8 mouse cellular contexts compared by ENCODE assay signal in genomic region chr5:66697119-66697518, GRCm38 (mm10). TPM values are rescaled to one million over a fixed set of nuclear protein-coding genes. Genes with fewer than 3 reads are reported as not detected.
DNase-seq lines count a peak whose midpoint lies in the region; ATAC-seq and TF ChIP-seq lines count a peak whose summit lies in the region.

No protein-coding gene starts in this region.

- no peak overlapping the region for H3K4me3 ChIP-seq in heart, embryonic 12.5 days
- H3K4me3 ChIP-seq in neural tube, embryonic 11.5 days (ENCODE audit: low read depth, low read length) = no peak overlapping the region

- peak; percentile 60 for DNase-seq in heart, adult 8-10 months (ENCODE audit: low spot score)
- DNase-seq in 416B (ENCODE audit: low read depth) (peak; percentile 70), Patski (ENCODE audit: low read depth, low spot score) (peak; percentile 27)
- DNase-seq in embryo, embryonic 11 days = peak; percentile 82
- peak; percentile 66 for DNase-seq in layer of hippocampus, adult 9-10 months (ENCODE audit: low spot score)
- DNase-seq in neural tube, embryonic 11.5 days (ENCODE audit: low spot score) = peak; percentile 45
- DNase-seq in gastrocnemius, postnatal 36 days = no peak

- H3K4me2 ChIP-seq in heart, embryonic 12.5 days = no peak overlapping the region
- no peak overlapping the region for H3K4me2 ChIP-seq in neural tube, embryonic 11.5 days (ENCODE audit: low read depth)

- ATAC-seq in heart, embryonic 12.5 days (ENCODE audit: insufficient number of reproducible peaks, low FRiP score) = no peak
- ATAC-seq in Patski = no peak
- ATAC-seq in neural tube, embryonic 11.5 days (ENCODE audit: insufficient read depth, low FRiP score, low TSS enrichment) = peak; percentile 61; the same call in 1 of the 2 replicates

- in situ Hi-C loops in Patski (cut with MboI; ENCODE audit: low pct_unique_long_range_greater_than_20kb) = loop anchor here (5.0 kb wide), 1 partner anchor 540 kb away; no protein-coding TSS in a partner anchor

- intact Hi-C loops in gastrocnemius, postnatal 36 days (cut with DNase I) = loop anchor here (2.0 to 5.0 kb wide), 2 partner anchors 300 to 320 kb away; no protein-coding TSS in a partner anchor

- peaks cover 40% of the 10 kb centered on the region for H3K27me3 ChIP-seq in heart, embryonic 12.5 days (replicated peaks)
- H3K27me3 ChIP-seq in Patski = no peaks in the 10 kb centered on the region
- no peaks in the 10 kb centered on the region for H3K27me3 ChIP-seq in neural tube, embryonic 11.5 days (ENCODE audit: control insufficient read depth, insufficient read depth, low read length)

- H3K9me3 ChIP-seq in heart, embryonic 12.5 days (replicated peaks) = peaks cover 5% of the 10 kb centered on the region; the same call in 1 of the 2 replicates
- H3K9me3 ChIP-seq in neural tube, embryonic 11.5 days (ENCODE audit: control insufficient read depth, low read length) = no peaks in the 10 kb centered on the region

- no peak overlapping the region for H3K9ac ChIP-seq in heart, embryonic 12.5 days
- H3K9ac ChIP-seq in neural tube, embryonic 11.5 days (ENCODE audit: low read length) = no peak overlapping the region

- POLR2A ChIA-PET in Patski (lab: Charles Lee) = no interaction called here

- CTCF ChIA-PET in Patski (lab: Charles Lee) = interaction anchor here (1.0 to 1.5 kb wide), 5 partner anchors 11 to 539 kb away, joined by 3 to 5 read pairs (median 3); no protein-coding TSS in a partner anchor

- H3K4me1 ChIP-seq in heart, embryonic 12.5 days (replicated peaks) = peaks cover 6% of the 10 kb centered on the region
- H3K4me1 ChIP-seq in neural tube, embryonic 11.5 days (ENCODE audit: control insufficient read depth, insufficient read depth, low read length) = no peaks in the 10 kb centered on the region

- H3K36me3 ChIP-seq in heart, embryonic 12.5 days = no peaks in the 10 kb centered on the region
- no peaks in the 10 kb centered on the region for H3K36me3 ChIP-seq in neural tube, embryonic 11.5 days (ENCODE audit: control insufficient read depth, insufficient read depth, low read length)

- peak; percentile 69 for TF ChIP-seq CTCF in Patski (IDR thresholded peaks at IDR 0.05)

- no peak overlapping the region for H3K27ac ChIP-seq in heart, embryonic 12.5 days (ENCODE audit: poor library complexity, severe bottlenecking)
- no peak overlapping the region for H3K27ac ChIP-seq in neural tube, embryonic 11.5 days (ENCODE audit: low read depth, low read length)

RNA-seq across cellular contexts. Expression of gene Uchl1, which starts 21.2 kb away (rescaled TPM):
- 1 to 10 TPM; 5.5 to 9.9 (median 8.5) TPM for total RNA-seq in heart, adult 8-10 months (2022)
- polyA plus RNA-seq in heart, embryonic 12.5 days (2016; fragmentation: Nextera tagmentation; extraction: Ambion mirVana) = 128 and 129 TPM in 2 replicates
- 6.9 TPM for polyA plus RNA-seq in Patski (2021)
- polyA plus RNA-seq in neural tube, embryonic 11.5 days (2014; fragmentation: Nextera tagmentation; extraction: Ambion mirVana) = 435 and 490 TPM in 2 replicates
- 1 to 10 TPM; 3.3 to 5.0 TPM for total RNA-seq in gastrocnemius, postnatal 36 days (2021)

RNA-seq across cellular contexts. Expression of gene Limch1, which starts 48.5 kb away (rescaled TPM):
- 100 to 1,000 TPM; 278 to 326 (median 303) TPM for total RNA-seq in heart, adult 8-10 months (2022)
- polyA plus RNA-seq in heart, embryonic 12.5 days (2016; fragmentation: Nextera tagmentation; extraction: Ambion mirVana) = 25.0 and 29.1 TPM in 2 replicates
- polyA plus RNA-seq in Patski (2021) = 41.1 TPM
- 83.7 and 96.1 TPM in 2 replicates for polyA plus RNA-seq in neural tube, embryonic 11.5 days (2014; fragmentation: Nextera tagmentation; extraction: Ambion mirVana)
- total RNA-seq in gastrocnemius, postnatal 36 days (2021) = 100 to 1,000 TPM in 1 of 2 experiments, 10 to 100 TPM in 1; 97.7 to 103 TPM

Comparison
In these comparisons a context has a peak if more than half of its experiments do, and no peak if none do; other contexts are left out.
1. DNase-seq: peak in heart, adult 8-10 months (single experiment), 416B (single experiment), Patski (single experiment), embryo, embryonic 11 days (single experiment), layer of hippocampus, adult 9-10 months (single experiment) and neural tube, embryonic 11.5 days (single experiment); none in gastrocnemius, postnatal 36 days (0 of 2).
2. RNA of gene Uchl1, which starts 21.2 kb away (polyA plus RNA-seq): 435 to 490 TPM in neural tube, embryonic 11.5 days and 128 to 129 TPM in heart, embryonic 12.5 days; 6.9 TPM in Patski (single experiment); every median in the first group is over 10 times any median in the second.